Mouse (Mus musculus) forebrain, embryonic 11.5 days (tissue): ENCODE results near the gene Inpp5k. TPM values are rescaled to one million over a fixed set of nuclear protein-coding genes. Genes with fewer than 3 reads are reported as not detected.

Experiments
- ATAC-seq: fragments of 200-750 bp; cut with Nextera tagmentation; replicated peaks from 2 replicates; pipeline ENCODE4 v1.8.0; 2017; ENCODE audit warnings: moderate TSS enrichment; ENCODE audit not compliant: low FRiP score
- DNase-seq: peaks from one replicate; pipeline ENCODE4 v3.0.0-alpha.2; 2017; ENCODE audit warnings: low spot score
- H3K27ac ChIP-seq: fragments of 300-500 bp; sonication (generic); 2 replicates; pipeline ENCODE4 v1.5.1; 2014; ENCODE audit warnings: low read depth, low read length
- H3K27me3 ChIP-seq: fragments of 300-500 bp; sonication (generic); 2 replicates; pipeline ENCODE4 v1.6.1; 2014; ENCODE audit warnings: mild to moderate bottlenecking, low read length, mixed read lengths; ENCODE audit not compliant: control insufficient read depth, insufficient read depth
- H3K36me3 ChIP-seq: fragments of 300-500 bp; sonication (generic); 2 replicates; pipeline ENCODE4 v1.6.1; 2014; ENCODE audit warnings: mild to moderate bottlenecking, low read length, moderate library complexity, mixed read lengths; ENCODE audit not compliant: control insufficient read depth, insufficient read depth
- H3K4me1 ChIP-seq: fragments of 300-500 bp; sonication (generic); replicated peaks from 2 replicates; pipeline ENCODE4 v1.6.1; 2014; ENCODE audit warnings: low read length, mixed read lengths; ENCODE audit not compliant: control insufficient read depth, insufficient read depth
- H3K4me2 ChIP-seq: fragments of 300-500 bp; sonication (generic); 2 replicates; pipeline ENCODE4 v1.6.1; 2014; ENCODE audit warnings: low read depth, mild to moderate bottlenecking, low read length, moderate library complexity, mixed read lengths; ENCODE audit not compliant: severe bottlenecking
- H3K4me3 ChIP-seq: fragments of 300-500 bp; sonication (generic); 2 replicates; pipeline ENCODE4 v1.5.1; 2014; ENCODE audit warnings: low read depth, low read length
- H3K9ac ChIP-seq: fragments of 300-500 bp; sonication (generic); 2 replicates; pipeline ENCODE4 v1.6.1; 2014; ENCODE audit warnings: low read length
- H3K9me3 ChIP-seq: fragments of 300-500 bp; sonication (generic); 2 replicates; pipeline ENCODE4 v1.6.1; 2016; ENCODE audit warnings: low read length, mixed read lengths; ENCODE audit not compliant: control insufficient read depth
- WGBS: fragments of 180-500 bp; shearing (Covaris S2); extraction: QIAGEN DNeasy Blood & Tissue Kit; methylation state at CpG from one replicate; pipeline ENCODE4 v1.1.7; 2014; 5-methylcytosine and 5-hydroxymethylcytosine counted together
- polyA plus RNA-seq: library from polyadenylated mRNA; unstranded; fragments of >200 nt; fragmentation: Nextera tagmentation; extraction: Ambion mirVana; gene quantifications from 2 replicates; pipeline ENCODE4 v1.2.1, GENCODE M21; 2014

Inpp5k gene
- polyA plus RNA-seq, 1 experiment from 2014 or later: 20.8 TPM

DNA sequence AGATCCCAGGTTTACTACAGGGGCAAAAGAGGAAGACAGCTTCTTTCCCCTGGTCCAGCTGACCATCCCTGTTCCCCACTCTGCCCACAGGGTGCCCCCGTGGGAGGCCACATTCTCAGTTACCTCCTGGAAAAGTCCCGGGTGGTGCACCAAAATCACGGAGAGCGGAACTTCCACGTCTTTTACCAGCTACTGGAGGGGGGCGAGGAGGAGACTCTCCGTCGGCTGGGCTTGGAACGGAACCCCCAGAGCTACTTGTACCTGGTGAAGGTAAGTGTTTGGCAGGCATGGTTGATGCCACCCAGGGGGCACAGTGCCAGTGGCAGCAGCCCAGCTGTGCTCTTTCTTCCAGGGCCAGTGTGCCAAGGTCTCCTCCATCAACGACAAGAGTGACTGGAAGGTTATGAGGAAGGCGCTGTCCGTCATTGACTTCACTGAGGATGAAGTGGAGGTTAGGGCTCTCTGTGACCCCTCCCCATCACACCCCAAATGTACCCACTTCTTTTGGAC lies 29.3 kb downstream of the Inpp5k start:
- ATAC-seq: no peak
- H3K9ac ChIP-seq: no peak overlapping the region
- H3K27me3 ChIP-seq: peaks cover 1% of the 10 kb centered on the region; the same call in 1 of the 2 replicates
- no peak overlapping the region for H3K4me2 ChIP-seq
- peaks cover 6% of the 10 kb centered on the region; the same call in 1 of the 2 replicates for H3K4me1 ChIP-seq
- no peak overlapping the region for H3K27ac ChIP-seq
- no peaks in the 10 kb centered on the region for H3K9me3 ChIP-seq
- WGBS: 94% methylated on average over 12 of the region's 12 CpGs
- H3K36me3 ChIP-seq: no peaks in the 10 kb centered on the region; the same call in 1 of the 2 replicates
- no peak for DNase-seq
- H3K4me3 ChIP-seq: no peak overlapping the region

DNA sequence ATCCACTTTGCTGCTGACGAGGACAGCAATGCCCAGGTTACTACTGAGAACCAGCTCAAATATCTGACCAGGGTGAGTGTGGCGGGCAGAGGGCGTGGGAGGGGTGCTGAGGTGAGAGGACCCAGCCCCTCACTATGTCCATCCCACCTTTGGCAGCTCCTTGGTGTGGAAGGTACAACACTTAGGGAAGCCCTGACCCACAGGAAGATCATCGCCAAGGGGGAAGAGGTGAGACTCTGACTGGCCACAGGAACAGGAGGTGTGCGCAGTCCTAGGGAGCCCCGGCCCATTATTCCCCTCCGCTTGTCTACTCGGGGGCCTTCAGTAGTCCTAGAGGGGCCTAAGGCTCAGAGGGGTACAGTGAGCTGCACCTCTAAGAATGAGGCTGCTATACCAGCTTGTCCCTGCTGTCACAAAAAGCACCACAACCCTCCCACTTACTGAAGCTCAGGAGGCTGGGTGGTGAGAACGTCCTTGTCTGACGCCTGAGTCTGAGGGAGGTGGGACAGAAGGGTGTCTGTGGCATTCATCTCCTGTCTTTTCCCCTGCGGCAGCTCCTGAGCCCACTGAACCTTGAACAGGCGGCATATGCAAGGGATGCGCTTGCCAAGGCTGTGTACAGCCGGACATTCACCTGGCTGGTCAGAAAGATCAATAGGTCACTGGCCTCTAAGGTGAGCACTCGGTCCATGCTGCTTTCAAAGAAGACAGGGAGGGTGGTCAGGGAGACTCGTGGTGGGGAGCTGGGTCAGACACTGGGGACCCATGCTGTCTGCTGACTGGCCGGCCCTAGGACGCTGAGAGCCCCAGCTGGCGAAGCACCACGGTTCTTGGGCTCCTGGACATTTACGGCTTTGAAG lies 30.4 kb downstream of the Inpp5k start:
- no peak overlapping the region for H3K4me3 ChIP-seq
- WGBS: 91% methylated on average over 21 of the region's 21 CpGs
- H3K36me3 ChIP-seq: no peaks in the 10 kb centered on the region; the same call in 1 of the 2 replicates
- H3K4me2 ChIP-seq: no peak overlapping the region
- no peak overlapping the region for H3K9ac ChIP-seq
- no peaks in the 10 kb centered on the region for H3K27me3 ChIP-seq
- ATAC-seq (no peak), DNase-seq (no peak)
- no peak overlapping the region for H3K27ac ChIP-seq
- no peaks in the 10 kb centered on the region for H3K9me3 ChIP-seq
- peaks cover 5% of the 10 kb centered on the region; the same call in 1 of the 2 replicates for H3K4me1 ChIP-seq

DNA sequence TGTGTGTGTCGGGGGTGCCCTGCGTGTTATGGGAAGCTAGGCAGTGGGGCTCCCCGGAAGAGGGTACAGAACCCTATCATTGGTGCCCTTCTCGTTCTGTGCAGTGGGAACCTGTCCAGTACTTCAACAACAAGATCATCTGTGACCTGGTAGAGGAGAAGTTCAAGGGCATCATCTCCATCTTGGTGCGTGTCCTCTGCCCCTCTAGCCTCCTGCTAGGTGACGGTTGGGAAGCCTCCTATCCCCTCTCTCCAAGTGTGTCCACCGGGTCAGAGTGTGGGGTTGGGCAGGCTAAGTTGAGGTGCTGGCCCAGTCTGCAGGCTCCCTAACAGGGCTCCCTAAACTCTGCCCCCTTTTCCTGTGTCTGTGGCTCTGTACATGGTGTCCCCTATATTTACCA lies 31.3 kb downstream of the Inpp5k start:
- DNase-seq (no peak), ATAC-seq (no peak)
- H3K9ac ChIP-seq: no peak overlapping the region
- no peaks in the 10 kb centered on the region for H3K9me3 ChIP-seq
- H3K27ac ChIP-seq: no peak overlapping the region
- no peaks in the 10 kb centered on the region; the same call in 1 of the 2 replicates for H3K36me3 ChIP-seq
- H3K4me3 ChIP-seq: no peak overlapping the region
- H3K4me1 ChIP-seq: no peaks in the 10 kb centered on the region
- WGBS: 91% methylated on average over 7 of the region's 7 CpGs
- no peaks in the 10 kb centered on the region for H3K27me3 ChIP-seq
- H3K4me2 ChIP-seq: no peak overlapping the region

DNA sequence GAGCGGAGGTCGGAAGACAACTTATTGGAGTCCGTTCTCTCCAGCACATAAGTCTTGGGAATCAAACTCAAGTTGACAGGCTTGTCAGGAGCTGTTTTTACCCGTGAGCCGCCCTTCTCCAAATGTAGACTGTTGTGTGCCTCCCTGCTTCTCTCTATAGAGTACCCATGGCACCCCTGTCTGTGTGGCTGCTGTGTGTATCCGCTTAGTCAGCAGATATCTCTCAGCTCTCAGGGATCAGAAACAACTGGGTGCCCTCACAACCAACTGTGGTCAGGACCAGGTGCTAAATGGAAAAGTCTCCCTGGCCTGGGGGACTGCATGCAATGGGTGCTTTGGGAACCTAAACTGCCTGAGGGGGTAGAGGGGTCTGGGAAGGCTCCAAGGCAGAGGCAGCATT lies 35.5 kb downstream of the Inpp5k start:
- no peak for DNase-seq
- no peak overlapping the region for H3K4me3 ChIP-seq
- no peaks in the 10 kb centered on the region for H3K27me3 ChIP-seq
- H3K9ac ChIP-seq: no peak overlapping the region
- H3K27ac ChIP-seq: no peak overlapping the region
- ATAC-seq: no peak
- no peaks in the 10 kb centered on the region for H3K36me3 ChIP-seq
- whole genome bisulfite sequencing: 94% methylated on average over 6 of the region's 6 CpGs
- no peaks in the 10 kb centered on the region for H3K4me1 ChIP-seq
- no peaks in the 10 kb centered on the region for H3K9me3 ChIP-seq
- H3K4me2 ChIP-seq: no peak overlapping the region

DNA sequence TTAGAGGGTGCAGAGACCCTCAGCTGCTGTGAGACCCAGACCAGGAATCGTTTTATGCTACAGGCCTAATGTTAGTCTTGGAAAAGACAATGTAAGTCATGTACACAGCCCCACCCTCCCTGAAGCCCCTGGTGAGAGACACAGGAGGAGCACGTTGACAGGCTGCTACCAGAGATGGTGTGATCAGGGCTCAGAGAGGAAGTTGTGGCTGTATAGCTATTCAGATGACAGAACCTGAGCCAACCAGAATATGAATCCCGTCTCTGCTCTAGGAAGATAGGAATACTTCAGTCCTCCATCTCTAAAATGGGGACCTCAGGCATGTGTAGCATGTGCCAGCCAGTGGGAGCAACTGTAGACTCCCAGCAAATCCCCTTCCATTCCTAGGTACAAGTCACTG lies 37.8 kb downstream of the Inpp5k start:
- H3K27ac ChIP-seq: no peak overlapping the region
- no peaks in the 10 kb centered on the region for H3K9me3 ChIP-seq
- no peaks in the 10 kb centered on the region for H3K27me3 ChIP-seq
- no peak for DNase-seq
- H3K4me1 ChIP-seq: no peaks in the 10 kb centered on the region
- ATAC-seq: no peak
- no peak overlapping the region for H3K4me3 ChIP-seq
- no peak overlapping the region for H3K4me2 ChIP-seq
- WGBS: 92% methylated on average over 3 of the region's 3 CpGs
- no peak overlapping the region for H3K9ac ChIP-seq
- no peaks in the 10 kb centered on the region for H3K36me3 ChIP-seq

DNA sequence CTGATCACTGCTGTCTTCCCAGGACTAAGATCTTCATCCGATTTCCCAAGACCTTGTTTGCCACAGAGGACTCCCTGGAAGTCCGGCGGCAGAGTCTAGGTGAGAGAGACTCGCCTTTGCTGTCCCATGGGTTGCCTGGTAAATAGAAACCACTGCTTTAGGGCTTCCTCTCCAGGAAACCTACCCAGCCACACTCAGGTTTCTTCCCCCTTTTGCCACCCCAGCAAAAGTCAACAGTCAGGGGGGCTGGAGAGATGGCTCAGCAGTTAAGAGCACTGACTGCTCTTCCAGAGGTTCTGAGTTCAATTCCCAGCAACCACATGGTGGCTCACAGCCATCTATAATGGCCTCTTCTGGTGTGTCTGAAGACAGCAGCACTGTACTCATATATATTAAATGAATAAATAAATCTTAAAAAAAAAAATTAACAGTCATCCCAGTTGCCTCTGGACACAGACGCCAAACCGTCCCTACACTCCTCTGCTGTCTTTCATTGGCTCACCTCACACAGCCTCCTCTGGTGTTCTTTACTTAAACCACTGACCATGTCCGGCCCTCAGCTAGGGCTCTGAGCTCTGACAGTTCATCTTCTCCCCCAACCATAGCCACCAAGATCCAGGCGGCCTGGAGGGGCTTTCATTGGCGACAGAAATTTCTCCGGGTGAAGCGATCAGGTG lies 38.5 kb downstream of the Inpp5k start:
- no peak overlapping the region for H3K27ac ChIP-seq
- no peaks in the 10 kb centered on the region for H3K4me1 ChIP-seq
- WGBS: 91% methylated on average over 11 of the region's 11 CpGs
- H3K36me3 ChIP-seq: no peaks in the 10 kb centered on the region
- no peak overlapping the region for H3K4me3 ChIP-seq
- no peak overlapping the region for H3K9ac ChIP-seq
- H3K4me2 ChIP-seq: no peak overlapping the region
- ATAC-seq (no peak), DNase-seq (no peak)
- H3K27me3 ChIP-seq: no peaks in the 10 kb centered on the region
- no peaks in the 10 kb centered on the region for H3K9me3 ChIP-seq

DNA sequence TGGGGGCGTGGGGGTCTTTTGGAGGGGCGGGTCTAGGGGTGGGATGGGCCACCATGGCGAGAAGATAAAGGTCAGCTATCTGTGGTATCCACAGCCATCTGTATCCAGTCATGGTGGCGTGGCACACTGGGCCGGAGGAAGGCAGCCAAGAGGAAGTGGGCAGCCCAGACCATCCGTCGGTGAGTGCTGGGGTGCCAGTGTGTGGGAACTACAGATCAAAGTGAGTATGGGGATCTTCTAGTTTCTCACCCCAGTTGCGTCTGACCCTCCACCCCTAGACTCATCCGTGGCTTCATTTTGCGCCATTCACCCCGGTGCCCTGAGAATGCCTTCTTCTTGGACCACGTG lies 39.0 kb downstream of the Inpp5k start:
- Histone ChIP-seq H3K9ac (no peak overlapping the region), H3K36me3 (no peaks in the 10 kb centered on the region), H3K4me1 (no peaks in the 10 kb centered on the region), H3K27ac (no peak overlapping the region), H3K9me3 (no peaks in the 10 kb centered on the region), H3K27me3 (no peaks in the 10 kb centered on the region), H3K4me3 (no peak overlapping the region), H3K4me2 (no peak overlapping the region)
- 90% methylated on average over 12 of the region's 12 CpGs for WGBS
- no peak for ATAC-seq
- DNase-seq: no peak

DNA sequence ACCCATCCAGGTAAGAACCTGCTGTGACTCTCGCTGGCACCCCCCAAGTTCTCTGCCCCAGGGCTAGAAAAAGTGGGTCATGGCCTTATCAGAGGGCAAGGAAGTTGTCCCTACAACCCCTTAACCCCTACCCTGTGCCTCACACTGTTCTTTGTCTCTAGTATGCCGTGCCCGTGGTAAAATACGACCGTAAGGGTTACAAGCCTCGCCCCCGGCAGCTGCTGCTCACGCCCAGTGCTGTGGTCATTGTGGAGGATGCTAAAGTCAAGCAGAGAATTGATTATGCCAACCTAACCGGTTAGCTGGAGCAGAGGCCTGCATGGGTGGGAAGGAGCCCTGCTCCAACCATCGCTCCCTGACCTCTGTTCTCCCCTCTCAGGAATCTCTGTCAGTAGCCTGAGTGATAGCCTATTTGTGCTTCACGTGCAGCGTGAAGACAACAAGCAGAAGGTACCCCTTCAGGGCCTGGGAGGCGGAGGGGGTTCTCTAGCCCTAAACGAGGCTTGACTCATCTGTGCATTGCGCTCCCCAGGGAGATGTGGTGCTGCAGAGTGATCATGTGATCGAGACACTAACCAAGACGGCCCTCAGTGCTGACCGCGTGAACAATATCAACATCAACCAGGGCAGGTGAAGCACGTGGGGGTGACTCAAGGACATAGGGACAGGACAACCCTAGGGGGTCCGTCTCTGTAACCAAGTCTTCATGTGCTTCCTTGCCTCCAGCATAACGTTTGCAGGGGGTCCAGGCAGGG lies 40.8 kb downstream of the Inpp5k start:
- Histone ChIP-seq H3K4me2 (no peak overlapping the region), H3K9me3 (no peaks in the 10 kb centered on the region), H3K9ac (no peak overlapping the region), H3K36me3 (no peaks in the 10 kb centered on the region), H3K27me3 (no peaks in the 10 kb centered on the region), H3K4me1 (no peaks in the 10 kb centered on the region), H3K27ac (no peak overlapping the region), H3K4me3 (no peak overlapping the region)
- DNase-seq: no peak
- ATAC-seq: no peak
- 87% methylated on average over 22 of the region's 22 CpGs for WGBS
